Mouse (Mus musculus) stomach, embryonic 14.5 days (tissue): Measurements from ENCODE around the gene F13a1. TPM values are rescaled to one million over a fixed set of nuclear protein-coding genes. Genes with fewer than 3 reads are reported as not detected.

Experiments
- ATAC-seq: fragments of 200-750 bp; cut with Nextera tagmentation; 2 replicates; pipeline ENCODE4 v1.8.0; 2017; ENCODE audit warnings: low read depth, moderate TSS enrichment; ENCODE audit not compliant: insufficient number of reproducible peaks, insufficient read depth, low FRiP score
- H3K27ac ChIP-seq: fragments of 300-500 bp; sonication (generic); 2 replicates; pipeline ENCODE4 v1.5.1; 2014; ENCODE audit warnings: mild to moderate bottlenecking, low read length, moderate library complexity, mixed read lengths
- H3K27me3 ChIP-seq: fragments of 300-500 bp; sonication (generic); 2 replicates; pipeline ENCODE4 v1.6.1; 2014; ENCODE audit warnings: low read length, control low read depth, mixed read lengths; ENCODE audit not compliant: control insufficient read depth, insufficient read depth
- H3K36me3 ChIP-seq: fragments of 300-500 bp; sonication (generic); 2 replicates; pipeline ENCODE4 v1.6.1; 2014; ENCODE audit warnings: mild to moderate bottlenecking, control low read depth, low read length, moderate library complexity, mixed read lengths; ENCODE audit not compliant: control insufficient read depth, insufficient read depth
- H3K4me1 ChIP-seq: fragments of 300-500 bp; sonication (generic); 2 replicates; pipeline ENCODE4 v1.6.1; 2014; ENCODE audit warnings: low read length, control low read depth, mixed read lengths; ENCODE audit not compliant: control insufficient read depth, insufficient read depth
- H3K4me2 ChIP-seq: fragments of 300-500 bp; sonication (generic); replicated peaks from 2 replicates; pipeline ENCODE4 v1.6.1; 2014; ENCODE audit warnings: low read depth, low read length, control low read depth
- H3K4me3 ChIP-seq: fragments of 300-500 bp; sonication (generic); 2 replicates; pipeline ENCODE4 v1.5.1; 2014; ENCODE audit warnings: low read depth, low read length, control low read depth
- H3K9ac ChIP-seq: fragments of 300-500 bp; sonication (generic); replicated peaks from 2 replicates; pipeline ENCODE4 v1.6.1; 2014; ENCODE audit warnings: low read depth, mild to moderate bottlenecking, control low read depth, low read length, moderate library complexity, mixed read lengths
- H3K9me3 ChIP-seq: fragments of 300-500 bp; sonication (generic); 2 replicates; pipeline ENCODE4 v1.6.1; 2016; ENCODE audit warnings: low read depth, low read length, control low read depth; ENCODE audit not compliant: control insufficient read depth
- WGBS: fragments of 180-500 bp; shearing (Covaris S2); extraction: QIAGEN DNeasy Blood & Tissue Kit; methylation state at CpG from one replicate; pipeline ENCODE4 v1.1.7; 2014; 5-methylcytosine and 5-hydroxymethylcytosine counted together
- polyA plus RNA-seq: library from polyadenylated mRNA; unstranded; fragments of >200 nt; fragmentation: Nextera tagmentation; extraction: Ambion mirVana; gene quantifications from 2 replicates; pipeline ENCODE4 v1.2.1, GENCODE M21; 2014

Gene F13a1
- polyA plus RNA-seq, 1 experiment from 2014 or later: 12.8 TPM

DNA sequence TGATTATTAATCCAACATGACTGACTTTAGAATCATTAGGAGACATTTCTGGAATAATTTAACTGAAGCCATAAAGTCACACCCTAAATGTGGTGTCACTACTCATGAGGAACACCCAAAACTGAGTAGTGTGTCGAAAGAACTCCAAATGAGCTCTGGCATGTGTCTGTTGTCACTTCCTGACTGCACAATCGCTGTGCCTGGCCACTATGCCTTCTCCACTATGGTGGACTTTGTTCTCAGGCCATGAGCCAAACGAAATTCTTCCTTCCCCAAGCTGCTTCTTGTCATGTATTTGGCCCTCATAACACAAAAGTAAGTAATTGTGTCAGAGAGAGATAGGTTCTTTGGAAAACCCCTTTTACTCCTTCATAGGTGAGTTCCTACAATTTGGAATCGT, 61.7 kb downstream of the F13a1 start:
- no peaks in the 10 kb centered on the region for H3K27me3 ChIP-seq
- no peak overlapping the region for H3K4me2 ChIP-seq
- 74% methylated on average over 4 of the region's 4 CpGs for WGBS
- no peaks in the 10 kb centered on the region for H3K36me3 ChIP-seq
- ATAC-seq: no peak
- no peak overlapping the region for H3K27ac ChIP-seq
- no peaks in the 10 kb centered on the region for H3K4me1 ChIP-seq
- H3K9me3 ChIP-seq: no peaks in the 10 kb centered on the region
- no peak overlapping the region for H3K9ac ChIP-seq
- no peak overlapping the region for H3K4me3 ChIP-seq

DNA sequence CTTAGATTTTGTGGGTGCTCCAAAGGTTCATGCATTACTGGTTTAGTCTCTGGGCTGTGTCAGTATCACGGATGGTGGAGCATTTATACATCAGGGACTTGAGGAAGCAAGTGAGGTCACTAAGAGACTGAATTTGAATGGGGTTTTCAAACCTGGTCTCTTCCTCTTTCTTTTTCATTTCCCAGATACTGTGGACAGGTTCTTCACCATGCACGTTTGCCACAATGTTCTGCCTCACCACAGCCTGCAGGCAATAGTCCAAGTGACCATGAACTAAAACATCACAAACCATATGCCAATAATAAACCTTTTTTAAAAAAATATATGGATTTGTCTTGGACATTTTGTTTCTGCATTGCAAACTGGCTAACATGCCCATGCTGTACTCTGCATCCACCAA, 77.0 kb downstream of the F13a1 start:
- H3K4me3 ChIP-seq: no peak overlapping the region
- WGBS: 84% methylated on average over 2 of the region's 2 CpGs
- no peaks in the 10 kb centered on the region for H3K36me3 ChIP-seq
- no peak for ATAC-seq
- H3K4me1 ChIP-seq: no peaks in the 10 kb centered on the region
- H3K27ac ChIP-seq: no peak overlapping the region
- H3K9ac ChIP-seq: no peak overlapping the region
- H3K4me2 ChIP-seq: no peak overlapping the region
- no peaks in the 10 kb centered on the region for H3K27me3 ChIP-seq
- no peaks in the 10 kb centered on the region for H3K9me3 ChIP-seq

DNA sequence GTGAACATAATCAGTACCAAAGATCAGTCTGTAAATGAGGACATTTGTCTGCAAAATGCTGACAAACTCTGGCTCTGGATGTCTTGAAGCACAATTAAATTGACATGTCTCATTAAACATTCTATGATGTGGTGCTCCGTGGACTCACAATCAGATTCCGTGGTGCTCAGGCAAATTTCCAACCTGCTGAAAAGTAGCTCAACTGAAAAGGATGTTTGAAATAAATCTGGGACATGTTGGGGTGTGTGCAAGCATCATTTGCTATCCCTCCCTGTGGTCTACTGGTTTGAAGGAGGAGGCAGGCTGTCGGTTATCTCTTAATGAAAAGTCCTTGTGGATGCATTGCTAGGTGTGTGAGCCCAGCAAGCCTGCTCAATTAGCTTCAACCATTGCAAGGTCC, 77.8 kb downstream of the F13a1 start:
- Histone ChIP-seq H3K27me3 (no peaks in the 10 kb centered on the region), H3K36me3 (no peaks in the 10 kb centered on the region), H3K4me3 (no peak overlapping the region), H3K4me2 (no peak overlapping the region), H3K4me1 (no peaks in the 10 kb centered on the region), H3K9me3 (no peaks in the 10 kb centered on the region), H3K9ac (no peak overlapping the region), H3K27ac (no peak overlapping the region)
- 76% methylated on average over 3 of the region's 3 CpGs for WGBS
- ATAC-seq: no peak

DNA sequence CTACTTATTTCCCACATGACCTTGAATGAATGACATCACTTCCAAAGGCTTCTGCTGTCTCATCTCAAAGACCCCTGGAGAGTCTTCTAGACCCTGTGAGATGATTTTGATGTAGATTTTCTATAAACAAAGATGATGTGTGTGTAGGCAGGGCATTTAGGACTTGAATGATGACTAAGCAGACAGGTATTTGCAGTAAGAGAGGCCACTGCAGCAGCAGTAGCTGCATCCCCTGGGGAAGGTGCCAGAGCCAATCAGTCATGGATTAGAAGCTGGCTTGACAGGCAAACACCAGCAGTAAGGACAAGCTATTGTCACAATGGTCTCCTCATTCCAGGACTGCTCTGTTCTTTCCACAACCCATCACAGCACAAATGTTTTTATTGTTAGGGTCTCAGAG, 87.1 kb downstream of the F13a1 start:
- Histone ChIP-seq H3K4me2 (no peak overlapping the region), H3K9ac (no peak overlapping the region), H3K4me1 (no peaks in the 10 kb centered on the region), H3K9me3 (no peaks in the 10 kb centered on the region), H3K27me3 (no peaks in the 10 kb centered on the region), H3K36me3 (no peaks in the 10 kb centered on the region), H3K27ac (no peak overlapping the region), H3K4me3 (no peak overlapping the region)
- ATAC-seq: no peak

DNA sequence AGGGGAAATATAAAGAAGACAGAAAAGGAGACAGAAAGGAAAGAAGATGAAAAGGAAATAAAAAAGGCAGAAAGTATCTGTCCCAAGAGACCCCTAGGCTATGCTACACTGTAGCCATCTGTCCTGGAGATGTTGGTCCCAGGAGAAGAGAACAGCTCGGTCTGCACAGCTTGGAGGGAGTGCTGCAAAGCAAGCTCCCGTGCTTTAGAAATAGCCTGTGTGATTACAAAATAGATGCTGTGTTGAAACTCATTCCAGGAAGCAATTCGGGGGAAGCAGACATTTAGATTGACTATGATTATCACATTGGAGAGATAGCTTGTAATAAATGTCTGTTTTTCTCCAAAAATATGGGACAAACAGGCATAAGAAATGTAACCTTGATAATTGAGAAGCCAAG, 91.0 kb downstream of the F13a1 start:
- ATAC-seq: no peak
- H3K4me2 ChIP-seq: no peak overlapping the region
- no peak overlapping the region for H3K4me3 ChIP-seq
- no peaks in the 10 kb centered on the region for H3K27me3 ChIP-seq
- no peak overlapping the region for H3K9ac ChIP-seq
- WGBS: 75% methylated on average over 3 of the region's 3 CpGs
- H3K36me3 ChIP-seq: no peaks in the 10 kb centered on the region
- no peaks in the 10 kb centered on the region for H3K4me1 ChIP-seq
- H3K27ac ChIP-seq: no peak overlapping the region
- no peaks in the 10 kb centered on the region for H3K9me3 ChIP-seq

DNA sequence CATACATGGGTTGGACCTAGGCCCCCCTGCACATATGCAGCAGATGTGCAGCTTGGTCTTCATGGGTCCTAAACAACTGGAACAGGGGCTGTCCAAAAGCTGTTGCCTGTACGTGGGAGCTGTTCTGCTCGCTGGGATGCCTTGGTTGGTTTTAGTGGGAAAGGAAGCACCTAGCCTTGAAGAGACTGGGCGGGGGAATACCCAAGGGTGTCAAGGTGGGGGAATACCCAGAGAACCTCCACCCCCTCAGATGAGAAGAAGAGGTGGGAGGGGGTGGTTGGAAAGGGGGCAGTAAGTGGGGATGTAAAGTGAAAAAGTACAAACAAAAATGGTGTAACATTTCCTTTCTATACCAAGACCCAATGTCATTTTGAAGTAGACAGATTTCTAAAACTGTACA, 95.1 kb downstream of the F13a1 start:
- Histone ChIP-seq H3K27ac (no peak overlapping the region), H3K9ac (no peak overlapping the region), H3K27me3 (no peaks in the 10 kb centered on the region), H3K9me3 (no peaks in the 10 kb centered on the region), H3K4me1 (no peaks in the 10 kb centered on the region), H3K36me3 (no peaks in the 10 kb centered on the region), H3K4me2 (no peak overlapping the region), H3K4me3 (no peak overlapping the region)
- ATAC-seq: no peak
- 90% methylated on average over 3 of the region's 3 CpGs for WGBS

DNA sequence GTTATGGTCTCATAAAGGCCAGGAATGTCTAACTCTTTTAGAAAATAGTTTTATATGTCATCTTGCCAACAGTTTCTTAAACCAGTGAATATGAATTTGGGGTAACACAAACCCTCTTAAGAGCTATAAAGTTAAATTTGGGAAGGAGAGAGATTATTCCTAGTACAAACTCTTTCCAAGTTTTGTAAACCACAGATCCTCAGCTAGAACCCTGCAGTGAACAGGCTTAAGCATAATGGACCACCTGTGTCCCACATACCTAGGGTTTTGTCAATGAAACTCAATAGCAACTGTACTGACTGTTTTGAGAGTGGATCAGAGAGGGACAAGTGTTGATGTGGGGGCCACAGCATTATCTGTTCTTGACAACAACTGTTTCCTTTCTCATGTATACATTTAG, 96.4 kb downstream of the F13a1 start:
- no peak overlapping the region for H3K27ac ChIP-seq
- no peaks in the 10 kb centered on the region for H3K27me3 ChIP-seq
- H3K36me3 ChIP-seq: no peaks in the 10 kb centered on the region
- H3K4me1 ChIP-seq: no peaks in the 10 kb centered on the region
- H3K4me3 ChIP-seq: no peak overlapping the region
- H3K9ac ChIP-seq: no peak overlapping the region
- no peak overlapping the region for H3K4me2 ChIP-seq
- no peaks in the 10 kb centered on the region for H3K9me3 ChIP-seq
- ATAC-seq: no peak

DNA sequence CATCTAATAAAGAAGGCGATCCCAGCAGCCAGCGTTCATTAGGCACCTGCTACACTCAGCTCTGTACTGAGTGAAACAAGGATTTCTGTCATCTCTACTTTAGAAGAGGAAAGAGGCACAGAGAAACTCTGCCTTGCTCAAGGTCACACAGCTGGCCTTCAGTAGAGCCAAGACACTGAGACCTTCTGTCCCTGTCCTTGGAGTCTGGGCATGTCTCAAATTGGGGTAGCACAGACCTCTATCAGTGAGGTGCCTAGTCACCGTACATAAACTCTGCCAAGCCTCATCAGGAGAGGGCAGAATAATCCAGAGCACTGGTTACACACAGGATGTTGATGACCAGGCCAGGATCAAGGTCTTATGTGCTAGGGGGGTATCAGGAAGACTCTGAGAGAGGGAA, 108.2 kb downstream of the F13a1 start:
- Histone ChIP-seq H3K4me1 (no peaks in the 10 kb centered on the region), H3K9ac (no peak overlapping the region), H3K36me3 (no peaks in the 10 kb centered on the region), H3K4me3 (no peak overlapping the region), H3K9me3 (no peaks in the 10 kb centered on the region), H3K4me2 (no peak overlapping the region), H3K27ac (no peak overlapping the region), H3K27me3 (no peaks in the 10 kb centered on the region)
- 88% methylated on average over 3 of the region's 3 CpGs for WGBS
- no peak for ATAC-seq

DNA sequence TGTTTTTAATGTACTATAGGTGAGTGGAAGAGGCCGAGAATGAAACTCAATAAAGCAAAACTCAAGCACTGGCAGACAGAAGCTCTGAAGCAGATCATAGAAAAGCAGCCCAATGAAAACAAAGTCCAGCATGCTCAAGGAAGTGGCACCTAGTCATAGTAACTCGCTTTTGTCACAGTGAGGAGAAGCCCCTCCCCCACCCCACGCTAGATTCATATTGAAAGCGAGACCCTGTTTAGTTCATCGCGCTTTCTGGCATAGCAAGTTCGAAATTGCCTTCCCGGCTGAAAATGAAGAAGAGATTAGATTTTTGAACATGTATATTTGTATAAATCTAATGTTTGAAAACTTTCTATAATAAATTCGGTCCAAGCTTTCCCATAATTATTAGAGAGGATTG, 118.0 kb downstream of the F13a1 start:
- Histone ChIP-seq H3K4me2 (no peak overlapping the region), H3K4me3 (no peak overlapping the region), H3K27me3 (no peaks in the 10 kb centered on the region), H3K4me1 (no peaks in the 10 kb centered on the region), H3K27ac (no peak overlapping the region), H3K36me3 (no peaks in the 10 kb centered on the region), H3K9me3 (no peaks in the 10 kb centered on the region), H3K9ac (no peak overlapping the region)
- WGBS: 87% methylated on average over 9 of the region's 9 CpGs
- no peak for ATAC-seq
